Mouse (Mus musculus): ENCODE measurements around the gene Col12a1.

The Col12a1 gene

DNA sequence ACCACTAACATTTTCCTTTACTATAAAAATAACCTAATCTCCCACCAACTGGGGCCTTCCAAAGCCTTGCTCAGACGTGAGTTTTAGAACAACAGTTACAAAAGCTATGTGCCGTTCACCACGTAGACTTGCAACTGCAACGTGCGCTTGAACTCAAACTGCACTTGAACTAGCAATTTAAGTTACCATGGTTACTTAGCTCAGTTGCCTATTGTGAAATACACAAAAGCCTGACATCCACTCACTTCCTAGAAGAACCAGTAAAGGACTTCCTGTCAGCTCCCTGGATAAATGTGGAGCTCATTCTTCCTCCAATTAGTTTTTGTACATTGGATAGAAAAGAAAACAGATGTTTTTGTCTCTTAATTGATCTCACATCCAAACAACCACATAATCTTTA lies 112.9 kb downstream of the Col12a1 start:
- no peak for DNase-seq (ENCODE audit: low spot score in 2 of 2)

- DNase-seq (ENCODE audit: low spot score in 2 of 2): no peak
These were observed 114.1 kb downstream of the Col12a1 start for GRCm38 (mm10) chr9:79604546-79604945.

GRCm38 (mm10) chr9:79603448-79603847 lies 115.2 kb downstream of the Col12a1 start:
- no peak for DNase-seq (ENCODE audit: low spot score in 2 of 2)

DNA sequence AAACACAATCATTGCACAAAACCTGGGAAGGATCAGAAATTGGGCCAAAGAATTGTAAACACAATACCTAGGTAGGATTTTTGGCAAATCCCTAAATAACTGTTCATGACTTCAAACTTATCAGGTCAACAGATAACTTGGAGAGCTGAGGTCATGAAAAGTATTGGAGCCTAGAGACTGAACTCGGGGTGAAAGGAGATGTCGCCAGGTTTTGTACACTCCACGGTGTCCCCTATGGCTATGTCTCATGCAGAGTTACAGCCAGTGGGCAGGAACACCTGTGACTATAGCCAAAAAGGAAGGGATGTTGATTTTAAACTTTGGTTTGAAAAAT lies 118.4 kb downstream of the Col12a1 start:
- no peak for DNase-seq (ENCODE audit: low spot score in 2 of 2)

- DNase-seq (ENCODE audit: low spot score in 2 of 2): no peak
These were observed 119.0 kb downstream of the Col12a1 start for GRCm38 (mm10) chr9:79599395-79600236.

DNA sequence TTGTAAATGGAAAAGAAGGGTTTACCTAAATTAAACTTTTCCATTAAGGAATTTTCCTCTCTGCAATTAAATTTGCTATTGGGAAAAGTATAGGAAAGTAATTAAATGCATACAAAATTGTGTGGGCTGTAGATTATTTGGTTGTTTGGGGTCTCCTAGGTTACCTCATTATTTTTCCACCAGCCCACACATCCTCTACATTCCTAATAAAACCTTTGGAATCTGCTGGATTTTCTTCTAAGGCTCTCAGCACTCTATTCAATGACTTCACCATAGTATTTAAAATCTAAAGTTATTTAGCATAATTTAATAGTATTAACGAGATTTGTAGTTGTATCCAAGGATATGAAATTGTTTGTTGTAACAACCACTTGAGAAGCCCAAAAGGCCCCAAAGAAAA lies 120.1 kb downstream of the Col12a1 start:
- no peak for DNase-seq (ENCODE audit: low spot score in 2 of 2)

DNA sequence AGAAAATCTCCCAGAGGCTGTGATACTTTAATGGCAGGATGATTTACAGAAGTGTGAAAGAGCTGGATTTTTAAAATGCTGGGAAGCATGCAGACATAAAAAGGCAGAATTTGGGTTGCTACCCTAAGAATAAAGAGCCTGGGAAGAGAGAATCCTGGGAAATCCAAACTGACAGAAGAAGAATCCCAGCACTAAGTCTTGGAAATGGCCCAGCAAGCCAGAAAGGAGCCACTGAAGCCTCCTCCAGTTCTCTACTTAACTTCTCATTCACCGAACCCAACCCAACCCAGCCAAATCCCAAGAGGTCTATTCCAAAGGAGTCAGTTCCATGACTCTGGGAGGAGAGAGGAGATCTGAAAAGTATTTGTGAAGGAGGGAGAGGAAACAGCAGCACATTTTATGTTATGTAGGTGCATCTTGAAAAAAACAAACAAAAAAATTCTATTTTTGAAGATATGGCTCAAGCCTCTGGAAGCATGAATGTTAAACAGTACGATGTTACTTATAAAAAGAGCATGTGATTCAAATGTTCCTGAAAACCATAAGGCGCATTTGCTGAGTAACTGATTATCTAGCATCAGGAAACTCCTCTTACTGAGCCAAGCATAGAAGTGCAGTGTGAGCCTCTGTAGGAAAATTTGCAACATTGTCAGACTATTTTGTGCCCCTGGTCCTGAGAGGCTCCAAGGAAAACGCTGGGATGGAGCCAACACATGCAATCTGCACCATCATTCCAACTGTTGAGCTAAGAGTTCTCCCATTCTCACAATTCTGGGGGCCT lies 132.0 kb downstream of the Col12a1 start:
- DNase-seq (ENCODE audit: low spot score in 2 of 2): no peak

DNA sequence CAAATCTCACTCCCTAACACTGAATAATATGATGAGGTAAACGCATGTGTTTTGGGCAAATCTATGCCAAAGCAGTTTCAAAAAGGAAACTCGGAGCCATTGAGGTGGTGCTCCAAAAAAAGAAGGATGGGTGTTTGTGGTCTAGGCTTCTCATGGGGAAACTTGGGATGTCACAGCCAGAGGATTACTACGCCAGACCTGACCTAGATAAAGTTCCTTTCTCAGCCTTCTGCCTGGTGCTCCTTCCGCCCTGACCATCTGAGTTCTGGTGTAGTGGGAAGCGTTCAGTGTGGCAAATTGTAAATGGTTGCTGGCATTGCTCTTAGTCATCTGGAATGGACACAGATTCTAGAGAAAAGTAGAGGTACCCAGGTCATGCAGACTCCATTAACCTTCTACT lies 151.8 kb downstream of the Col12a1 start:
- DNase-seq (ENCODE audit: low spot score in 2 of 2): no peak

- DNase-seq (ENCODE audit: low spot score in 2 of 2): no peak
These were observed 165.3 kb downstream of the Col12a1 start for GRCm38 (mm10) chr9:79553297-79553696.
